Mouse (Mus musculus) lung, adult 18-20 months (tissue): Measurements from ENCODE around the gene Zfp990.
A peak's percentile ranks its signal among the peaks of the same experiment; 100 is the strongest.
"Not testable (repeated sequence)": the region's sequence is repeated elsewhere in the genome, so short reads cannot be mapped to it uniquely, and the experiment has no call there.

Source experiments
- DNase-seq, 2 experiments: peaks; one replicate each; pipeline ENCODE4 v3.0.0; 2022; ENCODE audit warnings: mixed read lengths in 2 of 2

Gene Zfp990

GRCm38 (mm10) chr4:145510459-145510858, at the start of gene Zfp990:
TSS of gene Zfp990 (plus strand) at chr4:145510759.
- DNase-seq = not testable (repeated sequence)

GRCm38 (mm10) chr4:145463553-145464253, 46.9 kb upstream of the Zfp990 start:
- DNase-seq = not testable (repeated sequence)

GRCm38 (mm10) chr4:145478128-145478527, 32.4 kb upstream of the Zfp990 start:
- no peak for DNase-seq

- DNase-seq = not testable (repeated sequence)
Observed at GRCm38 (mm10) chr4:145480699-145481098, 29.9 kb upstream of the Zfp990 start.

GRCm38 (mm10) chr4:145489396-145489795, 21.2 kb upstream of the Zfp990 start:
- DNase-seq = no peak

- DNase-seq = no peak
Observed at GRCm38 (mm10) chr4:145492132-145492531, 18.4 kb upstream of the Zfp990 start.

- not testable (repeated sequence) for DNase-seq
Observed at GRCm38 (mm10) chr4:145493316-145493715, 17.2 kb upstream of the Zfp990 start.

- not testable (repeated sequence) for DNase-seq
Observed at GRCm38 (mm10) chr4:145514637-145515036, 4.1 kb downstream of the Zfp990 start.

GRCm38 (mm10) chr4:145515776-145516565, 5.4 kb downstream of the Zfp990 start:
- not testable (repeated sequence) for DNase-seq

- DNase-seq = not testable (repeated sequence)
Observed at GRCm38 (mm10) chr4:145517391-145517790, 6.8 kb downstream of the Zfp990 start.

- DNase-seq = not testable (repeated sequence)
Observed at GRCm38 (mm10) chr4:145543861-145544260, 33.3 kb downstream of the Zfp990 start.

GRCm38 (mm10) chr4:145545106-145545505, 34.5 kb downstream of the Zfp990 start:
- DNase-seq = not testable (repeated sequence)

- not testable (repeated sequence) for DNase-seq
Observed at GRCm38 (mm10) chr4:145545734-145546349, 35.3 kb downstream of the Zfp990 start.

GRCm38 (mm10) chr4:145546477-145546876, 35.9 kb downstream of the Zfp990 start:
- not testable (repeated sequence) for DNase-seq

- no peak for DNase-seq
Observed at GRCm38 (mm10) chr4:145556680-145557079, 46.1 kb downstream of the Zfp990 start.

GRCm38 (mm10) chr4:145559505-145560099, 49.0 kb downstream of the Zfp990 start:
- no peak for DNase-seq

GRCm38 (mm10) chr4:145564111-145564821, 53.7 kb downstream of the Zfp990 start:
- DNase-seq = no peak

GRCm38 (mm10) chr4:145570461-145570860, 59.9 kb downstream of the Zfp990 start:
- not testable (repeated sequence) for DNase-seq

- not testable (repeated sequence) for DNase-seq
Observed at GRCm38 (mm10) chr4:145576623-145577022, 66.1 kb downstream of the Zfp990 start.

- DNase-seq = not testable (repeated sequence)
Observed at GRCm38 (mm10) chr4:145580333-145580732, 69.8 kb downstream of the Zfp990 start.

GRCm38 (mm10) chr4:145585078-145585477, 74.5 kb downstream of the Zfp990 start, which contains the start of gene Gm13212:
TSS of gene Gm13212 (plus strand) at chr4:145585166.
- DNase-seq = peak in 1 of 2 experiments; percentile 12

- DNase-seq = not testable (repeated sequence)
Observed at GRCm38 (mm10) chr4:145586046-145586445, 75.5 kb downstream of the Zfp990 start.
